Mouse (Mus musculus): ENCODE data around the gene Grb2. TPM values are rescaled to one million over a fixed set of nuclear protein-coding genes. Genes with fewer than 3 reads are reported as not detected.

Grb2 gene
- total RNA-seq, 2 experiments from 2014 or later = 40.7 to 74.4 TPM

Other genes starting within 250 kb of the Grb2 start
- not detected in 2 replicates for gene Slc16a5, start 246.1 kb downstream of the Grb2 start, total RNA-seq (2014; fragmentation: Nextera tagmentation)
- gene Slc16a5, start 246.1 kb downstream of the Grb2 start, total RNA-seq (2017) = not detected in 2 replicates
- 4.2 and 10.1 TPM in 2 replicates for gene Armc7, start 232.9 kb downstream of the Grb2 start, total RNA-seq (2014; fragmentation: Nextera tagmentation)
- gene Armc7, start 232.9 kb downstream of the Grb2 start, total RNA-seq (2017) = 8.3 and 8.7 TPM in 2 replicates
- 81.6 and 117 TPM in 2 replicates for gene Nt5c, start 216.7 kb downstream of the Grb2 start, total RNA-seq (2014; fragmentation: Nextera tagmentation)
- gene Nt5c, start 216.7 kb downstream of the Grb2 start, total RNA-seq (2017) = 79.8 and 101 TPM in 2 replicates
- 167 and 191 TPM in 2 replicates for gene Jpt1, start 194.2 kb downstream of the Grb2 start, total RNA-seq (2014; fragmentation: Nextera tagmentation)
- gene Jpt1, start 194.2 kb downstream of the Grb2 start, total RNA-seq (2017) = 122 and 142 TPM in 2 replicates
- gene Sumo2, start 172.3 kb downstream of the Grb2 start, total RNA-seq (2014; fragmentation: Nextera tagmentation) = 541 and 596 TPM in 2 replicates
- gene Sumo2, start 172.3 kb downstream of the Grb2 start, total RNA-seq (2017) = 518 and 674 TPM in 2 replicates
- 256 and 306 TPM in 2 replicates for gene Nup85, start 144.2 kb downstream of the Grb2 start, total RNA-seq (2014; fragmentation: Nextera tagmentation)
- 179 and 228 TPM in 2 replicates for gene Nup85, start 144.2 kb downstream of the Grb2 start, total RNA-seq (2017)
- gene Mrps7, start 104.7 kb downstream of the Grb2 start, total RNA-seq (2014; fragmentation: Nextera tagmentation) = 55.7 and 76.8 TPM in 2 replicates
- 40.5 and 67.1 TPM in 2 replicates for gene Mrps7, start 104.7 kb downstream of the Grb2 start, total RNA-seq (2017)
- gene Gga3, start 104.5 kb downstream of the Grb2 start, total RNA-seq (2014; fragmentation: Nextera tagmentation) = 53.5 and 69.9 TPM in 2 replicates
- gene Gga3, start 104.5 kb downstream of the Grb2 start, total RNA-seq (2017) = 21.6 and 67.6 TPM in 2 replicates
- 54.6 and 55.4 TPM in 2 replicates for gene Mif4gd, start 95.6 kb downstream of the Grb2 start, total RNA-seq (2014; fragmentation: Nextera tagmentation)
- 29.3 and 45.4 TPM in 2 replicates for gene Mif4gd, start 95.6 kb downstream of the Grb2 start, total RNA-seq (2017)
- gene Slc25a19, start 80.3 kb downstream of the Grb2 start, total RNA-seq (2014; fragmentation: Nextera tagmentation) = 20.5 and 32.1 TPM in 2 replicates
- gene Slc25a19, start 80.3 kb downstream of the Grb2 start, total RNA-seq (2017) = 14.2 and 19.6 TPM in 2 replicates
- gene Tmem94, start 56.8 kb upstream of the Grb2 start, total RNA-seq (2014; fragmentation: Nextera tagmentation) = 29.0 and 44.6 TPM in 2 replicates
- gene Tmem94, start 56.8 kb upstream of the Grb2 start, total RNA-seq (2017) = 15.1 and 31.5 TPM in 2 replicates
- 9.5 and 9.8 TPM in 2 replicates for gene Caskin2, start 105.0 kb upstream of the Grb2 start, total RNA-seq (2014; fragmentation: Nextera tagmentation)
- gene Caskin2, start 105.0 kb upstream of the Grb2 start, total RNA-seq (2017) = 1.4 and 3.7 TPM in 2 replicates
- gene Tsen54, start 106.1 kb upstream of the Grb2 start, total RNA-seq (2014; fragmentation: Nextera tagmentation) = 20.4 and 32.6 TPM in 2 replicates
- 16.8 and 17.1 TPM in 2 replicates for gene Tsen54, start 106.1 kb upstream of the Grb2 start, total RNA-seq (2017)
- 8.9 and 12.7 TPM in 2 replicates for gene Llgl2, start 115.5 kb upstream of the Grb2 start, total RNA-seq (2014; fragmentation: Nextera tagmentation)
- gene Llgl2, start 115.5 kb upstream of the Grb2 start, total RNA-seq (2017) = 4.0 and 8.0 TPM in 2 replicates
- gene Myo15b, start 149.8 kb upstream of the Grb2 start, total RNA-seq (2014; fragmentation: Nextera tagmentation) = 0.11 TPM in 1 of 2 replicates, not detected in the other
- gene Myo15b, start 149.8 kb upstream of the Grb2 start, total RNA-seq (2017) = 0.69 TPM in 1 of 2 replicates, not detected in the other
- 40.3 and 83.8 TPM in 2 replicates for gene Smim5, start 191.4 kb upstream of the Grb2 start, total RNA-seq (2014; fragmentation: Nextera tagmentation)
- 24.6 and 29.4 TPM in 2 replicates for gene Smim5, start 191.4 kb upstream of the Grb2 start, total RNA-seq (2017)
- gene Smim6, start 203.4 kb upstream of the Grb2 start, total RNA-seq (2014; fragmentation: Nextera tagmentation) = 2.0 and 5.2 TPM in 2 replicates
- gene Smim6, start 203.4 kb upstream of the Grb2 start, total RNA-seq (2017) = not detected in 2 replicates
- 20.8 and 33.2 TPM in 2 replicates for gene Sap30bp, start 224.7 kb upstream of the Grb2 start, total RNA-seq (2014; fragmentation: Nextera tagmentation)
- 251 and 314 TPM in 2 replicates for gene Sap30bp, start 224.7 kb upstream of the Grb2 start, total RNA-seq (2017)
- gene Recql5, start 224.9 kb upstream of the Grb2 start, total RNA-seq (2014; fragmentation: Nextera tagmentation) = 19.7 and 22.7 TPM in 2 replicates
- gene Recql5, start 224.9 kb upstream of the Grb2 start, total RNA-seq (2017) = 17.0 and 21.0 TPM in 2 replicates

Data from megakaryocyte-erythroid progenitor cell, adult 5-6 weeks (primary cell).